Mouse (Mus musculus) left cerebral cortex, adult 18-20 months (tissue): ENCODE measurements around the gene Katnb1. TPM values are rescaled to one million over a fixed set of nuclear protein-coding genes. Genes with fewer than 3 reads are reported as not detected.

Experiments
- DNase-seq, 2 experiments: peaks; one replicate each; pipeline ENCODE4 v3.0.0; 2021 to 2022; ENCODE audit warnings: low spot score in 2 of 2, mixed read lengths in 1 of 2
- long read RNA-seq, 2 experiments: library from polyadenylated mRNA; stranded (forward); transcript quantifications; one replicate each; pipeline ENCODE4 v2.0.0; 2021
- total RNA-seq, 2 experiments: library from RNA; stranded (reverse); gene quantifications; 2 replicates each; pipeline ENCODE4 v1.2.3; 2021

The Katnb1 gene
- total RNA-seq: 10 to 100 TPM; 42.1 to 50.6 TPM
- long read RNA-seq, experiment 1, transcript Katnb1-201 (20 exons, 3,777 nt): major isoform, 61 of 115 reads
- long read RNA-seq, experiment 1, partial matches to known transcripts: 23 of 115 reads
- long read RNA-seq, experiment 1, other reads (novel, unspliced or antisense): 31 of 115 reads
- long read RNA-seq, experiment 2, transcript Katnb1-201 (20 exons, 3,777 nt): major isoform, 57 of 96 reads
- long read RNA-seq, experiment 2, partial matches to known transcripts: 21 of 96 reads
- long read RNA-seq, experiment 2, other reads (novel, unspliced or antisense): 18 of 96 reads

DNA sequence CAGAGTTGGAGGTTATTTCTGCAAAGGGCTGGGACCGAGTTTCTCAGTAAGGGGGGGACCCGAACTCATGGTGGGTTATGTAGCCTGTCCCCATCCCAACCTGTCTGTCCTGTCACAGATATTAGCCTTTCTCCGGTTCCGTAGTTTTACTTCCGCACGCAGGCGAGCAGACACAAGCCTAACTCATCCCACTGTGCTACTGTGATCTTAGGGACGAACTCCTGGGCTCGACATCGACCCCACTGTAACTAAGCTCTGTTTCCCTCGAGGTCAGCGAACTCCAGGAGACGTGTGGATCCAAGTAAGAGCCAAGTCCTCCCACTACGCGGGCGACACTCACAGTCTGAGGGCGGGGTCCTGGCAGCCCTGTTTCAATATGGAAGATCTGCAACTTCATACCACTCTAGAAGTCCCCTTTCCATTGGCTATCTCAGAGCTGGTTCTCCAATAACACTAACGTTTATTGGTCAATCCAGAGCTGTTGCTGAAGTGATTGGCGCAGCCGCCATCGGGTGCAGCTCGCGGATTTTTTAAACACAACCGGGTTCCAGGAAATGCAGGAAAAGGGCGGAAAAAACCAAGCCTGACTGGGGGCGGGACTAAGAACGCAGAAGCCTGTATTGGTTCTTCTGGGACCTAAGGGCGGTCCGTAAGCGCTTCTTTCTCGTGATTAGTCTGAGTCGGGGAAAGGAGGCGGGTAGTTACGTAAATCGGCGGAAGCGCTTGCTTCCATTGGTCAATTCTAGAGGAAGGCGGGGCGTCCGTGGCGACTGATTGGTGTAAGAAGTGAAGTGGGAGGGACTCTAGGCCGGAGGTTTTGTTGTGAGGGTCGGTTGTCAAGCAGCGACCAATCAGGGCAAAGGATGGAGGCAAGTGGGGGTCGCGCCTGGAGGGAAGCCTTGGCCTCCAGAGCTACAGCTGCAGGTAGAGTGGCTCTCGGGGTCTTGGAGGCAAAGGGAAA is at the start of gene Katnb1:
TSS of gene Katnb1 (plus strand) at position 806 of the 961 bp plus-strand sequence.
- peak; percentile 96 to 97 for DNase-seq

GRCm38 (mm10) chr8:95037106-95037925 is 43.7 kb upstream of the Katnb1 start:
- DNase-seq: peak; percentile 16 to 22

- DNase-seq: no peak
These were observed 38.9 kb upstream of the Katnb1 start for GRCm38 (mm10) chr8:95041883-95042784.

DNA sequence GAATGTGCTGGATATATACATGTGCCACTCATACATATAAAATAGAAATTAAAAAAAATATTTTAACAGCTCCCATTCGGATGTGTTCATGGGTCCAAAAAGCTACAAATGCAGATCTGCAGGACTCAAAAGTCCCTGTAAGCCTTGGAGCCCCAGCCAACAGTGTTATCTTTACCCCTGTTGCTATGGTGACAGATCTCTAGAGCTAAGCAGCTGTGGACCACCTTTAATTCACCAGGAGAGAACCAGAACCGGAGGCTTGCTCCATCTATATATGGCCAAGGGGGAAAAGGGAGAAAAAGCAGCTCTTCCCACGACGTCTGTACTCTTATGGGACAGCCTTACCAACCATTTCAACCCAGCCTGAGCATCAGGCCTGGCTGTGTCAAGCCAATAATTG is 36.2 kb upstream of the Katnb1 start:
- no peak for DNase-seq

GRCm38 (mm10) chr8:95046982-95047381 is 34.0 kb upstream of the Katnb1 start:
- DNase-seq: no peak

- no peak for DNase-seq
These were observed 32.9 kb upstream of the Katnb1 start for GRCm38 (mm10) chr8:95047884-95048680.

DNA sequence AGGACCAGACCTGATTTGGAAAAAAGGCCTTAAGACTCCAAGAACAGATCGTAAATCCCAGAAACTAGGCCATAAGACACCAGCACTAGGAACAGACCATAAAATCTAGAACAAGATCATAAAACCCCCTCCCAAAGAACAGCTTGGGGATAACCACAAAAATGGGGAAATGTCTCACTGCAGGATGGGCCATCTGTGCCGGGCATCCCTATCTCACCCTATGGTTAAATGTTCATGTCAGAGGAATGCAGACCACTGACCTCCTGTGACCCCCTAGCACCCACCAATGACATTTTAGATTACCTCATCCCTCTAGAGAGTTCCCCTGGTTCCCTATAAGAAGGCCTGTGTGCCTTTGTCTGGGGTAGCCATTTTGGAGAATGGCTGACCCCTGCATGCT is 31.4 kb upstream of the Katnb1 start:
- no peak for DNase-seq

DNA sequence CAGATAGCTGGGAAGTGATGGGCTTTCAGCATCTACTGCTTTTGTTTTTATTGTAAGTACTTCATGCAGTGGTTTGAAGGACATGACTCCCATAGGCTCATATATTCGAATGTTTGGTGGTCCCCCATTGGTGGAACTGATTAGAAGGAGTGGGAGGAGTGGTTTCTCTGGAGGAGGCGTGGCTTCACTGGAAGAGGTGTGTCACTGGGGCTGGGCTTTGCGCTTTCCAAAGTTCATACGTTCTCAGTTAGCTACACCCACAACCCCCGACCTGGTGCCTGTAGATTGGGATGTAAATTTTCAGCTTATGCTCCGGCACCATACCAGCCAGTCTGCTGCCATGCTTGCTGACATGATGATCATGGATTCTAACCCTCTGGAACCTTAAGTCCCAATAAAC is 26.5 kb upstream of the Katnb1 start:
- DNase-seq: no peak

DNA sequence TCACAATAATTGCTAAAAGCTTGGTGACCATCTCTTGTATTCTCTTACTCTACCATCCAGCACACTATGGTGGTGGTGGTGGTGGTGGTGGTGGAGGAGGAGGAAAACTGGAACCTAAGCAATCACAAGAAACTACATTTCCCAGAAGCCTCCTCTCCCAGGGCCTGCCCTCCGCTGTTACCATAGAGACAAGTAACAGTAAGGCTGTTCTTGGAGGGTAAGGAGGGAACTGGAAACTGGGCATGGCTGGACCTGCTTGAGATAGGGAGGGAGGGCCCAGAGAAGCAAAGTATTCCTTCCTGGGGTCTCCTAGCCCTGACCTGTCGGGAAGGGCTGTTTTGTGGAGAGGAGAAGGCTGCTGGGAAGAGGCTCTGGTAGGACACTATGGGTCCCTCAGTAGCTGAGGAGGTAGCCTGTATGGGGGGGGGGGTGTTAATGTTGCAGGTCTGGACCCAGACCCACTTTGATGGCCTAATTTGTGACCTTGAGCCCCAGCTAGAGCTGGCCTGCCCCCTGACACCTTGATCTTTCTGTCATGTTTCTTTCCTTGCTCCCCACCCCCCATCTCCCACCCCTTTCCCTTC is 26.0 kb upstream of the Katnb1 start, which contains the start of gene Drc7:
TSS of gene Drc7 (plus strand) at position 177 of the 584 bp plus-strand sequence.
- DNase-seq: no peak

DNA sequence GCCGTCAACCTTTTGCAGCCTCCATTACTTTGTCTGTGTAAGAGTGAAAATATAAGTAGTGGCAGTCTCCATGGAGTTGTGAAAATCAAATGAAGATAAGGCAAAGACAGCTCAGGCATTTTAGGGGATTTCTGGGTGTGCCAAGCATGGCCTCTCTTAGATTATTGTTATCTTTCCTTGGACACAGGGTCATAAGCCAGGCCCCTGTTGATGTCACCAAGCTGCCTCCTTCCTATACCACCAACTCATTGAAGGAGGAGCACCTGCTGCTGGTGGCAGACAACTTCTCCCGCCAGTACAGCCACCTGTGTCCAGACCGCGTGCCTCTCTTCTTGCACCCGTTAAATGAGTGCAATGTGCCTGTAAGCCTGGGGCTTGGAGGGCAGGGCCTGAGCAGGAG is 24.6 kb upstream of the Katnb1 start:
- DNase-seq: no peak

DNA sequence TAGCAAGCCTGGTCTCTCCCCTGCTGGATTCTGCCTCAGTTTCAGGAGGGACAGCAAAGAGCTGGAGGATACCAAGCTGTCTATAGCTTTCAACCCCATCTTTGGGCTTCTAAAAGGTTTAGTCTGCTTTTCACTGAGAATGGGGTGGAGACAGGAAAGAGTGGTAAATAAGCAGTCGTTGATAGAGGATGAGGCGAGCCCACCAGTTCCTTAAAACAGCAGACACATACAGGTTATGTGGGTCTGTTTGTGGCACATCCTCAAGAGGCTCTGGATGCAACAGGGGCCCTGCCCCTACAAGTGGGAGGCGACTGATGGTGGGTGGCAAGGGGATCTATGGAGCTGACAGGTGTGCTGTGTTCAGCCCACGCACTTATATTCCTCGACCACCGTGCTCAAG is 22.3 kb upstream of the Katnb1 start:
- DNase-seq: no peak

GRCm38 (mm10) chr8:95059812-95060533 is 21.0 kb upstream of the Katnb1 start:
- DNase-seq: no peak

GRCm38 (mm10) chr8:95064531-95064930 is 16.5 kb upstream of the Katnb1 start:
- no peak for DNase-seq

DNA sequence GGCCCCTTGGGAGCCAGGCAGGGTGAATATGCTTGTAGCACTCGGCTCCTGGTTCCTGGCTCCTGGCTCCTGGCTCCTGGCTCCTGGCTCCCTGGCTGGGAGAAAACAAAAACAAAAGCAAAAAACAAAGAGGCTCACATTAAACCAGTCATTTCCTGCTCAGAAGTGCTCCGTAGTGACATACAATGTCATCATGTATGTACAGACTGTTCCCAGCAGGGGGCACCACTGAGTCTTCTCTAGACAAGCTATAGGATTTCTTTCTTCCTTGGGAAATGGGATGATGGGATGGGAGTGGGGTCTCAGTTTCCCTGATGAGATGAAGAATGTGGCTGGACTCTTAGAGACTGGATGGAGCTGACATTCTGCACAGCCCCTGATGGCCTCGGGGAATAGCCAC is 13.4 kb upstream of the Katnb1 start:
- peak; percentile 19 to 49 for DNase-seq

DNA sequence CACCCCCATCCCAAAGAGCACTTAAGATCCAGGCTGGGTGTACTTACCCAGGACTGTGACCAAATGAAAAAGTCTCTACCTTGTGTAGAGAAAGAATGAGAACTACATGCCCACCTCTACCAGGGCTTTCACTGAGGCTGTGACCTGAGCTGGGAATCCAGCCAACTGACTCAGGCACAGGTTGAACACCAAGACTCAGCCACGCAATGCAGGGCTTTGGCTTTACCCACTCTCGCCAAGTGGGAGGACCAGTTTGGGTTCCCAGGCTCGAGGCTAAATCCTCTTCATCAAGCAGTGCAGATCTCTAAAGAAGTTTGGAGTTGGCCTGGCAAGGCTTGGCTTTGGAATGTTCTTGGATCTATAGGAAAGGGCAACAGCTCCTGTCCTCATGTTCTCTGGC is 5.5 kb upstream of the Katnb1 start:
- no peak for DNase-seq

GRCm38 (mm10) chr8:95076151-95076550 is 4.8 kb upstream of the Katnb1 start:
- no peak for DNase-seq

DNA sequence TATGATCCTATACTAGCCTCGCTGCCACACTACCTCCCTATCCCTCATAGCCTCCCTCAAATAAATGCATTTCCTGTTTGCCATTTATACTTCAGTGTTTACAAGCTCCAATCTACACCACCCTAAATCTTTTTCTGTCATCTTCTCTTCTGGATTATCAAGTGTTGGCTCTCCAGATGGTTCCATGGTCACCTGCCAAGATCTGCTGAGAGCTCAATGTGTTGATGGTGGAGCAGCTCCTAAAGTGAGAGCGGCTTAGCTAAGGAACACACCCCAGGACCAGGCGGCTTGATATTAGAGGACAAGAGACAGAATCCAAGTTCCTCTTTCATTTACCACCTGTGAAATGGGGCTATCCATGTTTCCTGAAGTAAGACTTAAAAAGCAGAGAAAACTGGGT is 2.9 kb upstream of the Katnb1 start:
- no peak for DNase-seq

- DNase-seq: no peak
These were observed 1.7 kb upstream of the Katnb1 start for GRCm38 (mm10) chr8:95079305-95079704.
